Mouse (Mus musculus) c-Kit-positive CD71-negative TER-119-negative erythroid progenitor cells, embryonic 14.5 days (primary cell): Measurements from ENCODE around the gene Fads1.
A peak's percentile ranks its signal among the peaks of the same experiment; 100 is the strongest.

ENCODE experiments used
- DNase-seq: peaks from one replicate; pipeline ENCODE4 v3.0.0-alpha.2; 2013; ENCODE audit warnings: low read depth

Gene Fads1

DNA sequence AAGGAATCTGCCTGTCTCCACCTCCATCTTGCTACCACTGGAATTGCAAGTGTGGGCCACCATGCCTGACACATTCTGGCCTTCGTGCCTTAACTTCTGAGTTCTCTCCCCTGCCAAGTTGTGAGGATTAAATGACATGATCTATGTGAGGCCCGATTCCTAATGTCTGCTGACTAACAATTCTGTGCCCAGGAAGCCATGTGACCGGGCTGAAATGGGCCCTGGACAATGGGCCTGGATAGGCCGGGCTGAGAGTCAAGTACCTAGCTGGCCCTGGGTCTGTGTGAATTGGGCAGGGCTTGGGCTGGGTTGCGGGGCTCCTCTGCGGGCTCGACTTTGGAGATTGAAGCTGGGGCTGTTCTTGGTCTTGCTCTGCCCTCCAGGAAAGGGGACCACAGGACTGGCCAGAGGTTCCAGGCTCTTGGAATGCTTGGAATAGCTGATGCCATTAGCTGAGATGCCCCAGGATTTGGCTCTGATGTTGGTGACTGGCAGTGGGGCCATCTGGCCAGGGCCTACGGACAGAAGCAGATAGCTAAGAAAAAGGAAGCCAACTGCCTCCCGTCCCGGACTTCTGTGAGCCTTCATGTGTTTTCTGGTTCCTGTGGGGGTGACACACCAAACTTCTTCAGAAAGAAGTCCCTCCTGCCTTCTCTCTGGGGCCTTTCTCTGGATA lies 31.2 kb downstream of the Fads1 start:
- DNase-seq: no peak

DNA sequence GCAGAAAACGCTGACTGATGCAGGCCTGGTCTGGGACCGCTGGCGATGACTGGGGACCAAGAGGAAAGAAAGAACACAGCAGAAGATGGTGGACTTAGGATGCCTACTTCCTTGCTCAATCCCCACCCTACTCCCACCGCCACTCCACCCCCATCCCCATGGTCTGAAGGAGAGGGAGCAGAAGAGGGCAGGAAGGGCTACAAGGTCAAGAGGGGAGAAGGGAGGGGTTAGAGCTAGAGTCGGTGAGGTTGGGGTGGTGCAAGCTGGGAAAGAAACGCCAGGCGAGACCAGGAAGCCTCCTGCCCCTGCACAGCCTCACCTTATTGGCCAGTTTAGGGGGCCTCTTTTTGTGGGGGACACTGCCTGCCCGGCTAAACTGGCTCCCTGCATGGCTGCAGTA lies 33.4 kb downstream of the Fads1 start:
- no peak for DNase-seq

DNA sequence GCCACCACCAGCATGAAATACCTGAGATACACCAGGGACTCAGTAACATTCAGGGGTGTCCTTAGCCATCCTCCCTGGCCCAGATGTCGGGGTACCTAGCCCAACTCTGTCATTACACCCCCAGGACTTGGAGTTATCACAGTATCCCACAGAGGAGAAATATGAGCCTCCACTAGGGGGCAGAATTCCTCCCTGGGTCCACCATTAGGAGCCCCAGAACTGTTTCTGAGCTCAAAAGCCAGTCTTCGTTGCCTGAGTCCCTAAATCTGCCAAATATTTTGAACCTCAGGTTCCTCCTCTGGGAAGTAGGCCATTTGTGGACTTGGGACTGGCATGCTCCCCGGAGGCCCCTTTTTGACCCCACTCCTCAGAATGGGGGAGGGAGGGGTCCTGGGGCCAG lies 36.4 kb downstream of the Fads1 start:
- DNase-seq: peak; percentile 65

GRCm38 (mm10) chr19:10219593-10219992 lies 36.9 kb downstream of the Fads1 start:
- DNase-seq: no peak

- no peak for DNase-seq
Observed at GRCm38 (mm10) chr19:10221585-10221984, 38.9 kb downstream of the Fads1 start.

DNA sequence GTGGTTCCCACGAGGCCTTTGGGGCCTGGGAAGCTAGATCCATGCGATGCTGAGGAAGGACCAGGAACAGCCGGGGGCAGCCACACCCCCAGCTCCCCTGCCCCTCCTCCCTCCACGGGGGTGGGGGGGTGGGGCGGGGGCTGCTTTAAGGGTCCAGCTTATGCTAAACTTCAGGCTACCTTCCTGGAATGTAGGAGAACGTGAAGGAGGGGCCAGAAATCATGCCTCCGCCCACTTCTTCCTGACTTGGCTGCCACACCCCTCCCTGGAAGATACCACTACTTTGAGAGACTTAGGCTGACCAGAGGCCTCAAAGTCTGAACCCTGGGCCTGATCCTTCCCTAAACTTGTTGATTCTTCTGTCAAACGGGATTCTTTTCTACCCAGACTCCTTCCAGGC lies 40.0 kb downstream of the Fads1 start:
- DNase-seq: no peak

DNA sequence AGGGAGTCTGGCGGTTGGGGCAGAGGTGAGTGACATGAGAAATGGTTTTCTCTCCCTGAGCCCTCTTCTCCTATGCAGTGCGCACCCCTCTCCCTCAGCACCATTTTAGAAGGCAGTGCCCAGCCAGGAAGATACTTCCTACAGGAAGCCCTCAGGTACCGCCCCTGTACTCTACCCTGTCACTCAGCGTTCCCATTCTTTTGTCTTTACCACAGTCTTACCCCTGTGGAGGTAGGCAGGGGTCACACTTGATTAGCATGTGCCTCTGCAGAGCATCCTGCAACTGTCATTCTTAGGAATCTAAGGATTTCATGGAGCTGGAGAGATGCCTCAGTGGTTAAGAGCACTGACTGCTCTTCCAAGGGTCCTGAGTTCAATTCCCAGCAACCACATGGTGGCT lies 40.9 kb downstream of the Fads1 start:
- DNase-seq: no peak

GRCm38 (mm10) chr19:10224637-10225453 lies 42.2 kb downstream of the Fads1 start:
- no peak for DNase-seq

- no peak for DNase-seq
Observed at GRCm38 (mm10) chr19:10225767-10226166, 43.1 kb downstream of the Fads1 start.

DNA sequence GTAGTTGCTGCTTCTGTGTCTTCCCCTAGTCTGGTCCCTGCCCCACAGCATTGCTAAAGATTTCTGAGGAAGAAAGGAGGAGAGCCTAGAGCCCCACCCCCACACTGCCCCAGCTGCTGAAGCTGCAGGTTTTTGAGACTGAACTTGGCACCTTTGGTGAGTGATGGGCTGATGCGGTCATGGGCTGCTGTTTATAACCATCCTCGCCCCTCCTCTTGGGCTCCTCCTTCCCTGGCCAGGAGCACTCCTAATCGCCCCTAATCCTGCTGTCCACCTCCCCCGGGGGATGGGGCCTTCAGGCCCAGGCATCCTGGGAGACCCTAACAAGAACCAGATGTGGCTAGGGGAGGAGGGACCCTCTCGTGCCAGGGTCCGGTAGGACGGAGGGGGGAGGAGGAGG lies 48.3 kb downstream of the Fads1 start:
- DNase-seq: no peak

DNA sequence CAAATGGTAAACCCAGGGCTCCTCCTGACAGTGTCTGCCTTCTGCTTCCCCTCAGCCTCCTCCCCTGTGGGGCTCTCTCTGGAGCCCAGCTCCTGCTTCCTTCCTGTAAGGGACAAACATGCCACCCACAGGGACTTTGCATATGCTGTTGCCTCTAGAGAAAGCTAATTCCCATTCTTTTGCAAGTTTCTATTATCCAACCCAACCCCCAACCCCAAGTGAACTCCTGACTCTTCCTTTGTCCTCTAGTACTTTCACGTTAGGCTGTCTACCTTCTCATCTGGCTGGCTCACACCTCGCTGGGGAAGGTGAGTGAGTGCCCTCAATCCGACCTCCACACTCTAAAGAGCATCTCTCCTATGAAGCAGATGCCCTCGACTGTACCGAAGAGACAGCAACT lies 49.2 kb downstream of the Fads1 start:
- no peak for DNase-seq

DNA sequence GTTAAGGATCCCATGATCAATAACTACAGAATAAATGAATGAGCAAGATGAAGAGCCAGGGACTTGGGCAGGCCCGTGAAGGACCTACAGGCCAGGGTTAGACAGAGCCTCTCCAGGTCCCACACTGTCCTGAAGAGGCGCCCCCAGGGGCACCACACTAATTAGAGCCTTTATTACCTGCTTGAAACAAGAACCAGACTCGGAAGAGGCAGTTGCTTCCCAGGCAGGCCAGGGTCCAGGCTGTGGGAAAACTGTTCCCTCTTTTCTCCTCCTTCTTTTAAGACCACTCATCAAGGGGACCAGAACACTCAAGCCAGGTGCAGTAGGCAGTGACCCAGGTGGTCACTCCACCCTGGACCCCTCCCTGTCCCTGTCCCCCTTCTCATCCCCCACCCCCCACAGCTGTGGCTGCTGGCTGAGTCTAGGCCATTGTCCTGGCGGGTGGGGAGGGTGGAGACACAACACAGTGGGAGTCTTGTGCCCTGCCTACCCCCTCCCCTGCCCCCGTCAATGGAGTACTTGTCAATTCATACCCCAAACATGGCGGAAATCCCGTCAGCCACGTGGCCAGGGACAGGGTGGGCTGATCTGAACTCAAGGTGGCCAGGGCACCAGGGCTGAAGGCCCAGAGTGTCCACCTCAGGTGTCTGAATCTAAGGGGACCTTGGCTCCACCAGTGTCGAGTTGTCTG lies 49.8 kb downstream of the Fads1 start:
- no peak for DNase-seq

- no peak for DNase-seq
Observed at GRCm38 (mm10) chr19:10235784-10236565, 53.3 kb downstream of the Fads1 start.

DNA sequence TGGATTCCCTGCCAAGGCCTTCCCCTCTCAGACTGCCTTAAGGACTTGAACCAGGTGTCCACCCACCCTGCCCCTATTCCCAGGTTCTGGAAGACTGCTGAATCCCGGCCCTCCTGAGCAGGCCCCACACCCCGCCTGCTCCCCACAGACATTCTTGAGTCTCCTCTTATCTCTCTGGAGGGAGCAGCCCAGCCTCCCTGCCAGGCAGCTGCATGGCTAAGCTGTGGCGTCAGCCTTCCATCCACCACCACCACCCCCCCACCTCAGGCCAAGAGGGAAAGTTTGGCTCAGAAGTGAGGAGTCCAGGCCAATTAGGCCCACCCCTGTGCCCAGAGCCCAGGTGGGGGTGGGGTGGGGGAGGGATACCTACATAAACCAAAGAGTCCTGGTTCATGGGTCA lies 55.8 kb downstream of the Fads1 start:
- DNase-seq: no peak

GRCm38 (mm10) chr19:10239419-10239818 lies 56.7 kb downstream of the Fads1 start:
- no peak for DNase-seq

DNA sequence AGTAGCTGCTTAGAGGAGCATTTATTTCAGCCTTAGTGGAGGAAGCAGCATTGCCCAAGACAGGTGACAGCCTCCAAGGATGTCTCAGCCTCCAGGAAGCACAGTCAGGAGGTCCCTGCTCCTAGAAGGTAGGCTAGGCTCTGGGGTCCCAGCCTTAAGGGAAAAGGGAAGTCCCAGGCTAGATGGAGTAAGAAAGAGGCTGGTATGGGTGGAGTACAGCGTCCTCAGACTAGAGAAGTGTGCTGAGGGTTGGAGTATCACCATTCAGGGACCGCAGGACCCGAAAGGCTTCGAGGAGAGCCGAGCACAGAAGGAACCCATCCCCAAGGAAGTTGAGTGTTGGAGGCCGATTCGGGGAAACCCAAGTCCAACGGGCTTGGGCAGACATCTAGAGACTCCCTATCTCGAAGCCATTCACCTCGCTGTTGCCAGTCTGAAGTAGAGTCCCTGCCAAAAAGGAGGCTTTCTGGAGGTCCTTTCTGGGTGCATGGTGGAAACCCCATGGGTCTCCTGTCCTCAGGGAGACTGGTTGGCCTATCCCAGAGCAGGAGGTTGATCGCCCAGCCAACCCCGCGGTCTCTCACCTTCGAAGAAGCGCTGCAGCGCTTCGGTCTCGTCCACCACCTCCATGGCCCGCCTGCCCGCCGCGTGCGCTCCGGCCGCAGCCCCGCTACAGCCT lies 57.4 kb downstream of the Fads1 start:
- DNase-seq: no peak

DNA sequence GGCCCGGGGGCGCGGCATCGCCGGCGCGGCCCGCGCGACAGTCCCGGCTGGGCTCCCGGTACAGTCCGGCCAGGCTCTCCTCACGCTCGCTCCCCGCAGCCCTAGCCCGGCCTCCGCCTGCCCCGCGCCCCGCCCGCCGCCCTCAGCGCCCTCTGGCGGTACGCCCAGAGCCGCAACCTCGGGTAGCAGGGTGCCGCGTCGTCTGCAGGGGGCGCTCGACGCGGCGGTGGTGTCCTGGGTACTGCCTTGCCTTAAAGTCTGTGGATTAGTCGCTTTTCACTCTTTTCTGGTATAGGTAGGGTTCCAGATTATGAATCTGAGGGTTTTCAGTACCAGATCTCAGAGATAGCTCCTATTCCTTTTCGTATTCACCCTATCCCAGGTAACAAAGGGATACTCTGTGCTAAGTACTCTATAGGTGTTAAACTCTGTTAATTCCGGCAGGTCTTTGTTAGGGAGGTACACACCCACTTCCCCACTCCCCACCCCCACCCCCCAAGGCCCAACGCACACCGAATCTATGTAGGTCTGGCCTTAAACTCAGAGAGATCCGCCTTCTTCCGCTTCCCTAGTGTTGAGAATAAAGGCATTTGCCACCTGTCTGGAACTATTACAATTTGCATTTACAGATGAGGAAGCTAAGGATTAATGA lies 58.1 kb downstream of the Fads1 start, which contains the start of gene Myrf:
Gene Myrf, minus strand, starts transcription at position 95 of the 652 bp plus-strand sequence.
- peak; percentile 65 for DNase-seq

- no peak for DNase-seq
Observed at GRCm38 (mm10) chr19:10242916-10243315, 60.2 kb downstream of the Fads1 start.

GRCm38 (mm10) chr19:10244183-10244582 lies 61.5 kb downstream of the Fads1 start:
- DNase-seq: peak; percentile 53
